Mouse (Mus musculus): ENCODE measurements around the gene 1520401A03Rik. TPM values are rescaled to one million over a fixed set of nuclear protein-coding genes. Genes with fewer than 3 reads are reported as not detected.

1520401A03Rik gene
- polyA plus RNA-seq, 1 experiment from 2014 or later = 0.08 TPM

- peak overlapping the region; percentile 57 for H3K4me2 ChIP-seq (replicated peaks; ENCODE audit: low read depth, low read length)
- DNase-seq (ENCODE audit: low spot score) (peak; percentile 31), ATAC-seq (ENCODE audit: low FRiP score) (no peak)
- no peak overlapping the region for H3K9ac ChIP-seq (ENCODE audit: low read depth, low read length)
- H3K27ac ChIP-seq (ENCODE audit: low read depth, low read length) = no peak overlapping the region
- peaks cover 65% of the 10 kb centered on the region for H3K27me3 ChIP-seq (ENCODE audit: control insufficient read depth, insufficient read depth, low read length)
- H3K9me3 ChIP-seq (ENCODE audit: control insufficient read depth, low read length) = no peaks in the 10 kb centered on the region
- no peaks in the 10 kb centered on the region for H3K36me3 ChIP-seq (ENCODE audit: control insufficient read depth, insufficient read depth, low read length)
- peak overlapping the region; percentile 29 for H3K4me3 ChIP-seq (ENCODE audit: low read depth, low read length)
- peaks cover 12% of the 10 kb centered on the region for H3K4me1 ChIP-seq (replicated peaks; ENCODE audit: control insufficient read depth, insufficient read depth, low read length)
- 2% methylated on average over 12 of the region's 12 CpGs for WGBS
Measured at GRCm38 (mm10) chr17:23746311-23746710, 23.7 kb upstream of the 1520401A03Rik start.

GRCm38 (mm10) chr17:23745301-23746251 is 23.0 kb upstream of the 1520401A03Rik start, which contains the start of gene Kremen2:
Gene Kremen2 (minus strand): TSS chr17:23745833.
- H3K4me1 ChIP-seq (replicated peaks; ENCODE audit: control insufficient read depth, insufficient read depth, low read length) = peaks cover 16% of the 10 kb centered on the region
- H3K4me2 ChIP-seq (replicated peaks; ENCODE audit: low read depth, low read length) = peak within 1 kb of the TSS; percentile 57
- H3K9ac ChIP-seq (ENCODE audit: low read depth, low read length) = peak within 1 kb of the TSS; percentile 44
- H3K27me3 ChIP-seq (ENCODE audit: control insufficient read depth, insufficient read depth, low read length) = peaks cover 72% of the 10 kb centered on the region
- no peak for ATAC-seq (ENCODE audit: low FRiP score)
- peak; percentile 54 for DNase-seq (ENCODE audit: low spot score)
- no peaks in the 10 kb centered on the region for H3K9me3 ChIP-seq (ENCODE audit: control insufficient read depth, low read length)
- no peak within 1 kb of the TSS for H3K27ac ChIP-seq (ENCODE audit: low read depth, low read length)
- H3K4me3 ChIP-seq (ENCODE audit: low read depth, low read length) = peak within 1 kb of the TSS; percentile 29
- H3K36me3 ChIP-seq (ENCODE audit: control insufficient read depth, insufficient read depth, low read length) = no peaks in the 10 kb centered on the region
- WGBS = under 1% methylated on average over 35 of the region's 45 CpGs

GRCm38 (mm10) chr17:23744651-23745050 is 22.1 kb upstream of the 1520401A03Rik start:
- no peak overlapping the region for H3K4me3 ChIP-seq (ENCODE audit: low read depth, low read length)
- DNase-seq (ENCODE audit: low spot score) = no peak
- WGBS = 1% methylated on average over 10 of the region's 14 CpGs

GRCm38 (mm10) chr17:23744076-23744475 is 21.5 kb upstream of the 1520401A03Rik start:
- Histone ChIP-seq H3K4me3 (ENCODE audit: low read depth, low read length) (no peak overlapping the region), H3K9me3 (ENCODE audit: control insufficient read depth, low read length) (no peaks in the 10 kb centered on the region), H3K36me3 (ENCODE audit: control insufficient read depth, insufficient read depth, low read length) (no peaks in the 10 kb centered on the region), H3K9ac (ENCODE audit: low read depth, low read length) (no peak overlapping the region), H3K4me1 (replicated peaks; ENCODE audit: control insufficient read depth, insufficient read depth, low read length) (peaks cover 16% of the 10 kb centered on the region), H3K27ac (ENCODE audit: low read depth, low read length) (no peak overlapping the region), H3K4me2 (replicated peaks; ENCODE audit: low read depth, low read length) (no peak overlapping the region), H3K27me3 (ENCODE audit: control insufficient read depth, insufficient read depth, low read length) (peaks cover 75% of the 10 kb centered on the region)
- no peak for ATAC-seq (ENCODE audit: low FRiP score)
- 19% methylated on average over 8 of the region's 8 CpGs for WGBS
- DNase-seq (ENCODE audit: low spot score) = peak; percentile 18

More at GRCm38 (mm10) chr17:23744651-23745050, 22.1 kb upstream of the 1520401A03Rik start:
- H3K4me1 ChIP-seq (replicated peaks; ENCODE audit: control insufficient read depth, insufficient read depth, low read length) = peaks cover 16% of the 10 kb centered on the region
- H3K4me2 ChIP-seq (replicated peaks; ENCODE audit: low read depth, low read length) = no peak overlapping the region
- no peak overlapping the region for H3K27ac ChIP-seq (ENCODE audit: low read depth, low read length)
- H3K36me3 ChIP-seq (ENCODE audit: control insufficient read depth, insufficient read depth, low read length) = no peaks in the 10 kb centered on the region
- ATAC-seq (ENCODE audit: low FRiP score) = no peak
- H3K9ac ChIP-seq (ENCODE audit: low read depth, low read length) = peak overlapping the region; percentile 19; the same call in 1 of the 2 replicates
- H3K9me3 ChIP-seq (ENCODE audit: control insufficient read depth, low read length) = no peaks in the 10 kb centered on the region
- peaks cover 75% of the 10 kb centered on the region for H3K27me3 ChIP-seq (ENCODE audit: control insufficient read depth, insufficient read depth, low read length)

- DNase-seq (ENCODE audit: low spot score) (no peak), ATAC-seq (ENCODE audit: low FRiP score) (no peak)
- no peaks in the 10 kb centered on the region for H3K9me3 ChIP-seq (ENCODE audit: control insufficient read depth, low read length)
- peaks cover 72% of the 10 kb centered on the region for H3K27me3 ChIP-seq (ENCODE audit: control insufficient read depth, insufficient read depth, low read length)
- H3K36me3 ChIP-seq (ENCODE audit: control insufficient read depth, insufficient read depth, low read length) = no peaks in the 10 kb centered on the region
- no peak overlapping the region for H3K4me2 ChIP-seq (replicated peaks; ENCODE audit: low read depth, low read length)
- no peak overlapping the region for H3K27ac ChIP-seq (ENCODE audit: low read depth, low read length)
- 71% methylated on average over 12 of the region's 12 CpGs for WGBS
- no peak overlapping the region for H3K9ac ChIP-seq (ENCODE audit: low read depth, low read length)
- H3K4me3 ChIP-seq (ENCODE audit: low read depth, low read length) = no peak overlapping the region
- peaks cover 18% of the 10 kb centered on the region for H3K4me1 ChIP-seq (replicated peaks; ENCODE audit: control insufficient read depth, insufficient read depth, low read length)
Measured at GRCm38 (mm10) chr17:23742941-23743340, 20.4 kb upstream of the 1520401A03Rik start.

GRCm38 (mm10) chr17:23742210-23742793 is 19.7 kb upstream of the 1520401A03Rik start:
- H3K4me2 ChIP-seq (replicated peaks; ENCODE audit: low read depth, low read length) = peak overlapping the region; percentile 2; the same call in 1 of the 2 replicates
- H3K36me3 ChIP-seq (ENCODE audit: control insufficient read depth, insufficient read depth, low read length) = no peaks in the 10 kb centered on the region
- H3K4me1 ChIP-seq (replicated peaks; ENCODE audit: control insufficient read depth, insufficient read depth, low read length) = peaks cover 19% of the 10 kb centered on the region
- no peak overlapping the region for H3K4me3 ChIP-seq (ENCODE audit: low read depth, low read length)
- H3K27me3 ChIP-seq (ENCODE audit: control insufficient read depth, insufficient read depth, low read length) = peaks cover 68% of the 10 kb centered on the region
- ATAC-seq (ENCODE audit: low FRiP score) (no peak), DNase-seq (ENCODE audit: low spot score) (peak; percentile 54)
- no peak overlapping the region for H3K9ac ChIP-seq (ENCODE audit: low read depth, low read length)
- no peak overlapping the region for H3K27ac ChIP-seq (ENCODE audit: low read depth, low read length)
- H3K9me3 ChIP-seq (ENCODE audit: control insufficient read depth, low read length) = no peaks in the 10 kb centered on the region
- 7% methylated on average over 44 of the region's 44 CpGs for WGBS

GRCm38 (mm10) chr17:23741359-23742209 is 19.0 kb upstream of the 1520401A03Rik start:
- Histone ChIP-seq H3K9ac (ENCODE audit: low read depth, low read length) (no peak overlapping the region), H3K36me3 (ENCODE audit: control insufficient read depth, insufficient read depth, low read length) (no peaks in the 10 kb centered on the region), H3K4me1 (replicated peaks; ENCODE audit: control insufficient read depth, insufficient read depth, low read length) (peaks cover 19% of the 10 kb centered on the region), H3K4me3 (ENCODE audit: low read depth, low read length) (no peak overlapping the region), H3K4me2 (replicated peaks; ENCODE audit: low read depth, low read length) (no peak overlapping the region), H3K27me3 (ENCODE audit: control insufficient read depth, insufficient read depth, low read length) (peaks cover 63% of the 10 kb centered on the region), H3K27ac (ENCODE audit: low read depth, low read length) (no peak overlapping the region), H3K9me3 (ENCODE audit: control insufficient read depth, low read length) (no peaks in the 10 kb centered on the region)
- ATAC-seq (ENCODE audit: low FRiP score) (no peak), DNase-seq (ENCODE audit: low spot score) (no peak)
- 46% methylated on average over 38 of the region's 38 CpGs for WGBS

- no peak; the same call in 1 of the 2 replicates for ATAC-seq (ENCODE audit: low FRiP score)
- H3K27ac ChIP-seq (ENCODE audit: low read depth, low read length) = peak within 1 kb of the TSS; percentile 82
- H3K4me1 ChIP-seq (replicated peaks; ENCODE audit: control insufficient read depth, insufficient read depth, low read length) = peaks cover 11% of the 10 kb centered on the region
Measured at GRCm38 (mm10) chr17:23740598-23741021, 18.0 kb upstream of the 1520401A03Rik start, which contains the start of gene Paqr4. Gene Paqr4 (minus strand): TSS chr17:23740867.

More at GRCm38 (mm10) chr17:23740598-23741021, 18.0 kb upstream of the 1520401A03Rik start, which contains the start of gene Paqr4:
- Histone ChIP-seq H3K9me3 (ENCODE audit: control insufficient read depth, low read length) (no peaks in the 10 kb centered on the region), H3K4me2 (replicated peaks; ENCODE audit: low read depth, low read length) (peak within 1 kb of the TSS; percentile 99), H3K27me3 (ENCODE audit: control insufficient read depth, insufficient read depth, low read length) (peaks cover 53% of the 10 kb centered on the region), H3K36me3 (ENCODE audit: control insufficient read depth, insufficient read depth, low read length) (no peaks in the 10 kb centered on the region), H3K9ac (ENCODE audit: low read depth, low read length) (peak within 1 kb of the TSS; percentile 74), H3K4me3 (ENCODE audit: low read depth, low read length) (peak within 1 kb of the TSS; percentile 60)
- no peak for DNase-seq (ENCODE audit: low spot score)
- 10% methylated on average over 13 of the region's 13 CpGs for WGBS
